Mouse (Mus musculus): ENCODE data around the gene Tex38. TPM values are rescaled to one million over a fixed set of nuclear protein-coding genes. Genes with fewer than 3 reads are reported as not detected.

Gene Tex38
- polyA plus RNA-seq (2015; fragmentation: Nextera tagmentation; extraction: Ambion mirVana): not detected in 2 replicates

- Histone ChIP-seq H3K9me3 (replicated peaks) (no peaks in the 10 kb centered on the region), H3K27me3 (no peaks in the 10 kb centered on the region), H3K4me3 (replicated peaks) (no peak within 1 kb of the TSS), H3K4me2 (no peak within 1 kb of the TSS), H3K4me1 (replicated peaks) (peaks cover 19% of the 10 kb centered on the region), H3K9ac (no peak within 1 kb of the TSS), H3K27ac (replicated peaks) (no peak within 1 kb of the TSS), H3K36me3 (replicated peaks) (peaks cover 8% of the 10 kb centered on the region)
- ATAC-seq (ENCODE audit: insufficient read depth): no peak
- WGBS (ENCODE audit: insufficient replicate concordance): 60% methylated on average over 3 of the region's 3 CpGs
Observed at GRCm38 (mm10) chr4:115780918-115781317, at the start of gene Tex38. Gene Tex38 (minus strand): TSS chr4:115781018.

DNA sequence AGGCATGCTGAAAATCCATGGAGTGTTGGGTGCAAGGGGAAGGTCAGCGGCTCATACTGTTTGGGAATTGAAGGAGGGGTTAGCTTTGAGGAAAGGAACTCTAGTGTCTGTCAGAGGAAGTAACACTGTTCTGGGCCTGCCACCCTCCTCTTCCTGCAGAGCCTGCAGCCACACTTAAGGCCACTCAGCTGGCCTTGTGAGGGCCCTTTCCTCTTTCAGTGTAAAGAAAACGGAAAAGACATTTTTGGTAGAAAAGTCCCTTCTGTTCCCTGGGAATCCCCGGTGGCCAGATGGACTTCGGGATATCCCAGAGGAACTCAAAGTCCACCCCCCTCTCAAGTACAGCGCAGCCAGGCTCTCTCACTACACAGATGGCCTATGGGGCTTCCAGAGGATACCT is 49.7 kb upstream of the Tex38 start:
- Histone ChIP-seq H3K27me3 (no peaks in the 10 kb centered on the region), H3K27ac (replicated peaks) (no peak overlapping the region), H3K4me3 (replicated peaks) (no peak overlapping the region), H3K4me2 (peak overlapping the region; percentile 16; the same call in 1 of the 2 replicates), H3K9me3 (replicated peaks) (no peaks in the 10 kb centered on the region), H3K9ac (no peak overlapping the region), H3K36me3 (replicated peaks) (peaks cover 41% of the 10 kb centered on the region), H3K4me1 (replicated peaks) (peaks cover 61% of the 10 kb centered on the region)
- WGBS (ENCODE audit: insufficient replicate concordance): 39% methylated on average over 5 of the region's 5 CpGs
- no peak for ATAC-seq (ENCODE audit: insufficient read depth)

DNA sequence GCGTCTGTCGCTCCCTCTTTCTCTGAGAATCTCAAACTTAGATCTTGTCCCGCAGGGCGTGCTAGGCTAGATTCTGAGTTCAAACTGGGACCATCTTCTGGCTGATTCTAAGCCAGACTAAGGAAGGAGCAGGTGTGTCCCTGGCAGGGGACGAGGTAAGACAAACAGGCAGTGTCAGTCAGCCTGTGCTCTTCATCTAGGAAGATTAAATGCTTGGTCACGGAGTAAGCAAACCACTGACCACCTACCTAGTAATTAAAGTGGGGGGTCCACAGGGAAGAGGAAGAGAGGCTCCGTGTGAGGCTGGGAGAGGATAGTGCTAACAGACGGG is 47.7 kb upstream of the Tex38 start:
- Histone ChIP-seq H3K27me3 (no peaks in the 10 kb centered on the region), H3K27ac (replicated peaks) (peak overlapping the region; percentile 88), H3K9ac (peak overlapping the region; percentile 85), H3K4me2 (peak overlapping the region; percentile 89), H3K36me3 (replicated peaks) (peaks cover 24% of the 10 kb centered on the region), H3K4me1 (replicated peaks) (peaks cover 76% of the 10 kb centered on the region), H3K9me3 (replicated peaks) (no peaks in the 10 kb centered on the region), H3K4me3 (replicated peaks) (peak overlapping the region; percentile 87)
- WGBS (ENCODE audit: insufficient replicate concordance): 5% methylated on average over 8 of the region's 8 CpGs
- no peak for ATAC-seq (ENCODE audit: insufficient read depth)

GRCm38 (mm10) chr4:115827888-115828571 is 47.2 kb upstream of the Tex38 start, which contains the start of gene Mob3c:
Gene Mob3c (plus strand): TSS chr4:115828092.
- Histone ChIP-seq H3K4me2 (peak within 1 kb of the TSS; percentile 89), H3K27ac (replicated peaks) (peak within 1 kb of the TSS; percentile 88), H3K9me3 (replicated peaks) (no peaks in the 10 kb centered on the region), H3K9ac (peak within 1 kb of the TSS; percentile 85), H3K27me3 (no peaks in the 10 kb centered on the region), H3K4me1 (replicated peaks) (peaks cover 81% of the 10 kb centered on the region), H3K4me3 (replicated peaks) (peak within 1 kb of the TSS; percentile 87), H3K36me3 (replicated peaks) (peaks cover 21% of the 10 kb centered on the region)
- WGBS (ENCODE audit: insufficient replicate concordance): under 1% methylated on average over 56 of the region's 57 CpGs
- peak; percentile 90 for ATAC-seq (ENCODE audit: insufficient read depth)

GRCm38 (mm10) chr4:115827535-115827887 is 46.7 kb upstream of the Tex38 start:
- Histone ChIP-seq H3K9me3 (replicated peaks) (no peaks in the 10 kb centered on the region), H3K4me2 (peak overlapping the region; percentile 89), H3K4me1 (replicated peaks) (peaks cover 84% of the 10 kb centered on the region), H3K9ac (peak overlapping the region; percentile 85), H3K4me3 (replicated peaks) (peak overlapping the region; percentile 87), H3K27me3 (no peaks in the 10 kb centered on the region), H3K36me3 (replicated peaks) (peaks cover 16% of the 10 kb centered on the region), H3K27ac (replicated peaks) (peak overlapping the region; percentile 88)
- WGBS (ENCODE audit: insufficient replicate concordance): 4% methylated on average over 4 of the region's 4 CpGs
- ATAC-seq (ENCODE audit: insufficient read depth): no peak

DNA sequence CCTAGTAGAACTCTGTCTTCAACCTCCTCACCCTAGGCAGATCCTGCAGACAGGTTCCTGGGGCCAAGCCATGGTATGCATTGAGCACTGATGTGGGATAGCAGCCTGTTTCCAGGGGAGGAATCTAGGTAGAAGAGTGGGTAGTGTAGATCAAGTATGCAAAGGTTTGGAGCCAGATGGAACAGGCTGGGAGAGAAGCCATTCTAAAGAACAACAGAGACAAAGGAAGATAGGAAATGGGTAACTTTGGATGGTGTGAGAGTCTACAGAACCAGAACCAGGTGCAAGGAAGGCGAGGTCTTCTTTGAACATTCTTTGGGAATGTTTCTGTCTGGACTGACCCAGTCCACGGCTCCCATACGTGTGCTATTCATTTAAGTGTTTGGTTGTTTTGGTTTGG is 46.2 kb upstream of the Tex38 start:
- Histone ChIP-seq H3K9ac (no peak overlapping the region), H3K27ac (replicated peaks) (peak overlapping the region; percentile 88), H3K36me3 (replicated peaks) (peaks cover 12% of the 10 kb centered on the region), H3K4me3 (replicated peaks) (peak overlapping the region; percentile 87; the same call in 1 of the 2 replicates), H3K9me3 (replicated peaks) (no peaks in the 10 kb centered on the region), H3K27me3 (no peaks in the 10 kb centered on the region), H3K4me2 (peak overlapping the region; percentile 89), H3K4me1 (replicated peaks) (peaks cover 83% of the 10 kb centered on the region)
- 57% methylated on average over 3 of the region's 3 CpGs for WGBS (ENCODE audit: insufficient replicate concordance)
- ATAC-seq (ENCODE audit: insufficient read depth): no peak

- Histone ChIP-seq H3K9ac (no peak overlapping the region), H3K27ac (replicated peaks) (no peak overlapping the region)
- WGBS (ENCODE audit: insufficient replicate concordance): 17% methylated on average over 2 of the region's 2 CpGs
Observed at GRCm38 (mm10) chr4:115825271-115825670, 44.5 kb upstream of the Tex38 start.

GRCm38 (mm10) chr4:115824178-115824577 is 43.4 kb upstream of the Tex38 start:
- peak; percentile 21 for ATAC-seq (ENCODE audit: insufficient read depth)
- Histone ChIP-seq H3K9ac (no peak overlapping the region), H3K36me3 (replicated peaks) (no peaks in the 10 kb centered on the region), H3K4me2 (peak overlapping the region; percentile 29), H3K27me3 (no peaks in the 10 kb centered on the region), H3K4me3 (replicated peaks) (no peak overlapping the region), H3K27ac (replicated peaks) (peak overlapping the region; percentile 41), H3K9me3 (replicated peaks) (no peaks in the 10 kb centered on the region), H3K4me1 (replicated peaks) (peaks cover 57% of the 10 kb centered on the region)
- WGBS (ENCODE audit: insufficient replicate concordance): 16% methylated on average over 2 of the region's 2 CpGs

More at GRCm38 (mm10) chr4:115825271-115825670, 44.5 kb upstream of the Tex38 start:
- no peak for ATAC-seq (ENCODE audit: insufficient read depth)
- no peak overlapping the region for H3K4me3 ChIP-seq (replicated peaks)
- H3K4me1 ChIP-seq (replicated peaks): peaks cover 68% of the 10 kb centered on the region
- no peaks in the 10 kb centered on the region for H3K36me3 ChIP-seq (replicated peaks)
- H3K9me3 ChIP-seq (replicated peaks): no peaks in the 10 kb centered on the region
- H3K27me3 ChIP-seq: no peaks in the 10 kb centered on the region
- H3K4me2 ChIP-seq: no peak overlapping the region

DNA sequence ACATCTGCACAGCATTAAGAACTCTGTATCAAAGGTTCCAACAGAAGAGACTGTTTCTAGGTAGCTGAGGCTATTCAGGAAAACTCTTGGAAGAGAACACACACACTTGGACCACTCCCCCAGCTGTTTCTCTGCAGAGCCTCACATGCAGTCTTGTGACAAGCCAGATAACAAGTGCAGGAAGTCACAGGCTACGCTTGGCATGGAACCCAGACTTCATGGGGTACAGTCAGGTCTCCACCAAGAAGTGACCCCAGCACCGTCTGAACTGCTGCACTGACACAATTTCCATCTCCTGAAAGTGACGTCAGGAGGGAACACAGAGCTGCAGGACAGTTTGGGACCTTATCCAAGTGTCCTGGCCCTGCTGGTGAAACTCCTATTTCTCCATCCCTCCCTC is 41.1 kb upstream of the Tex38 start:
- H3K36me3 ChIP-seq (replicated peaks): no peaks in the 10 kb centered on the region
- no peak for ATAC-seq (ENCODE audit: insufficient read depth)
- H3K4me1 ChIP-seq (replicated peaks): peaks cover 40% of the 10 kb centered on the region
- no peak overlapping the region for H3K4me2 ChIP-seq
- H3K27ac ChIP-seq (replicated peaks): no peak overlapping the region
- H3K9ac ChIP-seq: no peak overlapping the region
- 37% methylated on average over 3 of the region's 3 CpGs for WGBS (ENCODE audit: insufficient replicate concordance)
- H3K27me3 ChIP-seq: no peaks in the 10 kb centered on the region
- no peak overlapping the region for H3K4me3 ChIP-seq (replicated peaks)
- no peaks in the 10 kb centered on the region for H3K9me3 ChIP-seq (replicated peaks)

GRCm38 (mm10) chr4:115821431-115821830 is 40.6 kb upstream of the Tex38 start:
- no peaks in the 10 kb centered on the region for H3K9me3 ChIP-seq (replicated peaks)
- H3K4me3 ChIP-seq (replicated peaks): no peak overlapping the region
- H3K27me3 ChIP-seq: no peaks in the 10 kb centered on the region
- H3K4me1 ChIP-seq (replicated peaks): peaks cover 37% of the 10 kb centered on the region
- H3K27ac ChIP-seq (replicated peaks): no peak overlapping the region
- no peak overlapping the region for H3K9ac ChIP-seq
- no peak for ATAC-seq (ENCODE audit: insufficient read depth)
- H3K36me3 ChIP-seq (replicated peaks): no peaks in the 10 kb centered on the region
- no peak overlapping the region for H3K4me2 ChIP-seq

DNA sequence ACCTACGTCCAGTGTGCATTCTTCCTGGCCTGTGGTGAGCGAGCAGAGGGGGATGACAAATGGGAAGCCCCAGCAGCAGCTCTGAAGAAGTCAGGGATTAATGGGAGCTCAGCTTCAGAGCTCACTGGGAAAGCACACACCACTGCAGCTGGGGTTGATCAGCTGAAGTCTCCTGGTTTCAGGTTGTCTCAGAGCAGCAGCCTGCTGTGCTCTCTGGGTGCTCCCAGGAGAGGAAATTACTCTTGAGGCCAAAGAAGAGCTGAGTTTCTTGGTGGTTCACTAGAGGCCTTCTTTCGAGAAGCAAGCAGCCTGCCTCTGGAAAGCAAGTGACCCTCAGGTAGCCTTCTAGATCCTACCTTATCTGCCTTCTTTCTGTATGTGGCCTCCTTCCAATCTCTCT is 40.1 kb upstream of the Tex38 start:
- no peak overlapping the region for H3K4me2 ChIP-seq
- H3K36me3 ChIP-seq (replicated peaks): no peaks in the 10 kb centered on the region
- no peak for ATAC-seq (ENCODE audit: insufficient read depth)
- H3K4me3 ChIP-seq (replicated peaks): no peak overlapping the region
- H3K9me3 ChIP-seq (replicated peaks): no peaks in the 10 kb centered on the region
- no peak overlapping the region for H3K27ac ChIP-seq (replicated peaks)
- 71% methylated on average over 3 of the region's 3 CpGs for WGBS (ENCODE audit: insufficient replicate concordance)
- H3K4me1 ChIP-seq (replicated peaks): peaks cover 37% of the 10 kb centered on the region
- H3K9ac ChIP-seq: no peak overlapping the region
- H3K27me3 ChIP-seq: no peaks in the 10 kb centered on the region

GRCm38 (mm10) chr4:115820199-115820598 is 39.4 kb upstream of the Tex38 start:
- H3K27ac ChIP-seq (replicated peaks): no peak overlapping the region
- H3K9ac ChIP-seq: no peak overlapping the region
- H3K4me3 ChIP-seq (replicated peaks): no peak overlapping the region
- H3K9me3 ChIP-seq (replicated peaks): no peaks in the 10 kb centered on the region
- no peak for ATAC-seq (ENCODE audit: insufficient read depth)
- H3K4me1 ChIP-seq (replicated peaks): peaks cover 32% of the 10 kb centered on the region
- 48% methylated on average over 3 of the region's 3 CpGs for WGBS (ENCODE audit: insufficient replicate concordance)
- H3K4me2 ChIP-seq: no peak overlapping the region
- no peaks in the 10 kb centered on the region for H3K27me3 ChIP-seq
- no peaks in the 10 kb centered on the region for H3K36me3 ChIP-seq (replicated peaks)

Data from liver, embryonic 15.5 days (tissue).